Mouse (Mus musculus) thymus, adult 2 months (tissue): ENCODE results near the gene Slc30a7.

Source experiments
- CTCF ChIP-seq: fragments of 200-500 bp; IDR thresholded peaks from 2 replicates; pipeline ENCODE4 v1.5.1; 2012; ENCODE audit warnings: mild to moderate bottlenecking, control low read depth, low read length, moderate library complexity, borderline replicate concordance; ENCODE audit not compliant: control insufficient read depth, poor library complexity, insufficient read depth; ENCODE audit errors: extremely low read depth
- POLR2A ChIP-seq: fragments of 200-500 bp; IDR thresholded peaks from 2 replicates; pipeline ENCODE4 v1.6.1; 2012; ENCODE audit warnings: mild to moderate bottlenecking, low read length, control low read depth, moderate library complexity; ENCODE audit not compliant: control insufficient read depth, poor library complexity, insufficient read depth; ENCODE audit errors: extremely low read depth

GRCm38 (mm10) chr3:115985183-115985892 is 21.9 kb downstream of the Slc30a7 start:
- no peak for TF ChIP-seq CTCF
- no peak for TF ChIP-seq POLR2A
